Mouse (Mus musculus): ENCODE data around the gene Ptprs.

- TF ChIP-seq CTCF (IDR thresholded peaks at IDR 0.05; ENCODE audit: borderline replicate concordance, insufficient read depth, low read depth, low read length) (no peak), POLR2A (IDR thresholded peaks at IDR 0.05; ENCODE audit: borderline replicate concordance, insufficient read depth, low read length) (no peak)
These were observed 105.1 kb downstream of the Ptprs start for GRCm38 (mm10) chr17:56371029-56371660.
